Mouse (Mus musculus) stomach, postnatal 0 days (tissue): ENCODE measurements at regions not wholly inside any gene's neighbourhood (a gene's known extent, or its start where the extent isn't known, plus 50 kb on each side); places are given as distances from the start of the nearest gene placed in this dataset.
"Not testable (repeated sequence)": the region's sequence is repeated elsewhere in the genome, so short reads cannot be mapped to it uniquely, and the experiment has no call there.

ENCODE experiments used
- CTCF ChIP-seq: IDR thresholded peaks from 2 replicates; pipeline ENCODE4 v1.5.1; 2016; ENCODE audit warnings: antibody characterized with exemption, low read depth, mild to moderate bottlenecking, moderate library complexity
- EP300 ChIP-seq: optimal IDR thresholded peaks from 2 replicates; pipeline ENCODE3; 2016; ENCODE audit warnings: antibody characterized with exemption

- TF ChIP-seq CTCF, EP300: not testable (repeated sequence)
These were observed 184.8 kb upstream of the Asap2 start for GRCm38 (mm10) chr12:20805466-20805865.
